Mouse (Mus musculus) forebrain, embryonic 14.5 days (tissue): ENCODE measurements around the gene Neil3. TPM values are rescaled to one million over a fixed set of nuclear protein-coding genes. Genes with fewer than 3 reads are reported as not detected.
A peak's percentile ranks its signal among the peaks of the same experiment; 100 is the strongest.

ENCODE experiments used
- ATAC-seq: fragments of 200-750 bp; cut with Nextera tagmentation; 2 replicates; pipeline ENCODE4 v1.8.0; 2017; ENCODE audit warnings: mild to moderate bottlenecking, moderate library complexity
- DNase-seq: peaks from one replicate; pipeline ENCODE4 v3.0.0-alpha.2; 2015; ENCODE audit warnings: low spot score
- H3K27ac ChIP-seq: fragments of 300-500 bp; sonication (generic); 2 replicates; pipeline ENCODE4 v1.5.1; 2014; ENCODE audit warnings: low read depth, mild to moderate bottlenecking, control low read depth, low read length, moderate library complexity
- H3K27me3 ChIP-seq: fragments of 300-500 bp; sonication (generic); replicated peaks from 2 replicates; pipeline ENCODE4 v1.6.1; 2014; ENCODE audit warnings: low read length, control low read depth, mixed read lengths; ENCODE audit not compliant: control insufficient read depth, insufficient read depth
- H3K36me3 ChIP-seq: fragments of 300-500 bp; sonication (generic); 2 replicates; pipeline ENCODE4 v1.6.1; 2014; ENCODE audit warnings: low read length, control low read depth; ENCODE audit not compliant: control insufficient read depth, insufficient read depth
- H3K4me1 ChIP-seq: fragments of 300-500 bp; sonication (generic); 2 replicates; pipeline ENCODE4 v1.6.1; 2014; ENCODE audit warnings: antibody characterized with exemption, low read length, control low read depth; ENCODE audit not compliant: control insufficient read depth, insufficient read depth
- H3K4me2 ChIP-seq: fragments of 300-500 bp; sonication (generic); 2 replicates; pipeline ENCODE4 v1.6.1; 2014; ENCODE audit warnings: mild to moderate bottlenecking, control low read depth, low read length
- H3K4me3 ChIP-seq: fragments of 300-500 bp; sonication (generic); 2 replicates; pipeline ENCODE4 v1.5.1; 2014; ENCODE audit warnings: low read depth, low read length, control low read depth
- H3K9ac ChIP-seq: fragments of 300-500 bp; sonication (generic); 2 replicates; pipeline ENCODE4 v1.6.1; 2014; ENCODE audit warnings: mild to moderate bottlenecking, low read length, control low read depth, moderate library complexity
- H3K9me3 ChIP-seq: fragments of 300-500 bp; sonication (generic); replicated peaks from 2 replicates; pipeline ENCODE4 v1.6.1; 2016; ENCODE audit warnings: low read length, control low read depth, mixed read lengths; ENCODE audit not compliant: control insufficient read depth
- WGBS: fragments of 180-500 bp; shearing (Covaris S2); extraction: QIAGEN DNeasy Blood & Tissue Kit; methylation state at CpG from one replicate; pipeline ENCODE4 v1.1.7; 2014; 5-methylcytosine and 5-hydroxymethylcytosine counted together
- polyA plus RNA-seq: library from polyadenylated mRNA; unstranded; fragments of >200 nt; fragmentation: Nextera tagmentation; extraction: Ambion mirVana; gene quantifications from 2 replicates; pipeline ENCODE4 v1.2.1, GENCODE M21; 2014

The Neil3 gene
- polyA plus RNA-seq, 1 experiment from 2014 or later = 12.8 TPM

DNA sequence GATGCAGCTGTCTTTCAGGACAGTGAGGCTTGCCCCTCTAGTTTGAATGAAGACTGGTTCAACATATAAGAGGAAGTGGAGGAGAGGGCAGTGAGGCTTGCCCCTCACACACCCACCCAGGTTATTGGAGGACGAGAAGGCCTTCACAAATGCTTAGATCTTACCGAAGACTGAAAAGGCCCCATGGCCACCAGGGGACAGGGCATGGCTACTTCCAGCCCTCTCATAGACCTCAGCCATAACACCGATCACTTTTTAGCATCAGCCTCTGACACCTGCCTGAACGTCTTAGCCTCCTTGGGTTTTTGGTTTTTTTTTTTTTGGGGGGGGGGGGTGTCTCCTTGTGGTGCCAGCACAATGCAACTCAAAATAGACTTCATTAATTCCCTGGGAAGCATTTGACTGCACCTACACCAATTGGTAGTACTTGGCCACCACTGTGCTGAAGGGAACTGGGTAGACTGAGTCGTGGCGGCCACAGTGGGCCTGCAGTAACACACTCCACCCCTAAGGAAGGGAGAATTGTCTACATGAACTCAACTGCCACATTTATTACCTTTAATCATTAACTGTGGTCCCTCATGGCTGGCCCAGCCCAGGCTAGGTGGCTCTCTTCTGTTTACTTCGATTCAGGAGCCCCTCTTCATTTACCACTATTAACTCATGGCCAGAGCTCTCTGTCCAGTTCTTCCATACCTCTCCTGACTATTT, 25.1 kb downstream of the Neil3 start:
- no peaks in the 10 kb centered on the region for H3K36me3 ChIP-seq
- no peaks in the 10 kb centered on the region for H3K27me3 ChIP-seq
- DNase-seq (no peak), ATAC-seq (no peak)
- H3K9ac ChIP-seq = no peak overlapping the region
- 96% methylated on average over 7 of the region's 7 CpGs for WGBS
- no peak overlapping the region for H3K27ac ChIP-seq
- no peaks in the 10 kb centered on the region for H3K4me1 ChIP-seq
- H3K4me2 ChIP-seq = no peak overlapping the region
- no peak overlapping the region for H3K4me3 ChIP-seq
- H3K9me3 ChIP-seq = no peaks in the 10 kb centered on the region

DNA sequence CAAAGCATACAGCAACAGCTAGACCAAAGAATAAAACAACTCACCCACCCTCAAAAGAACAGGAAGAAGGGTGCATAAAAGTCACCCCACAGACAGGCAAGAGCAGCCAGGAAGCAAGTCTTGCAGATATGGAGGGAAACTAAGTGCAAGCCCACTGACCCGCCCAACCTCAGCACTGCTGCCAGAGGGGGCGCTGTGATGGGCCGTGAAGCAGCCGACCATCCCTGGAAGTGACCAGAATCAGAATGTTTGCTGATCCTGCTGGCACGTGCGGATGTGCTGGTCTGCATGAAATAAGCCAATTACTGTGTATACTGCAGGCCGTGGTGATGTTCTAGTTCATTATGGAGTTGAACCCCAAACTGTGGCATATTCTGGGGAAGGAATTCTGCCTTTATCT, 26.6 kb downstream of the Neil3 start:
- Histone ChIP-seq H3K27ac (no peak overlapping the region), H3K4me1 (no peaks in the 10 kb centered on the region), H3K27me3 (no peaks in the 10 kb centered on the region), H3K9ac (no peak overlapping the region), H3K36me3 (no peaks in the 10 kb centered on the region), H3K4me3 (no peak overlapping the region), H3K9me3 (no peaks in the 10 kb centered on the region), H3K4me2 (no peak overlapping the region)
- ATAC-seq (no peak), DNase-seq (no peak)
- whole genome bisulfite sequencing = 71% methylated on average over 7 of the region's 7 CpGs

DNA sequence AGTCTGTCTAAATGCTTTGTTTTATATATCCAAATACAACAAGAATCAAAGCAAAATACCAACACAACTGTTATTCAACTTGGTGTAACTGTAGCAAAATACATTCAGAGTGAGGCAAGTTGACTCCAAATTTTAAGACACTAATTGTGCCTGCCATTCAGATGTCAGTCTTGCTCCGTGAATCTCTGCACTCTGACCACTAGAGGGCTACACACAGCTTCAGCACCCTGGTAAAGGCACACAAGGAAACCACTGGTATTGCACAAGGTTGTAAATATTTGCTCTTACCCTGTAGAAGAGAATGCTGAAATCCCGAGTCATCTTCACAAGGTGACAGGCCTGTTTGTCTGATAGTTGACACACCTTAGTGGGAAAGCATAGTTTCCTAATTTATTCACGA, 31.8 kb downstream of the Neil3 start:
- Histone ChIP-seq H3K9ac (no peak overlapping the region), H3K9me3 (no peaks in the 10 kb centered on the region), H3K36me3 (no peaks in the 10 kb centered on the region), H3K4me1 (no peaks in the 10 kb centered on the region), H3K27ac (no peak overlapping the region), H3K4me3 (no peak overlapping the region), H3K4me2 (no peak overlapping the region), H3K27me3 (no peaks in the 10 kb centered on the region)
- peak; percentile 68 for DNase-seq
- 40% methylated on average over 3 of the region's 3 CpGs for WGBS
- peak; percentile 88 for ATAC-seq

DNA sequence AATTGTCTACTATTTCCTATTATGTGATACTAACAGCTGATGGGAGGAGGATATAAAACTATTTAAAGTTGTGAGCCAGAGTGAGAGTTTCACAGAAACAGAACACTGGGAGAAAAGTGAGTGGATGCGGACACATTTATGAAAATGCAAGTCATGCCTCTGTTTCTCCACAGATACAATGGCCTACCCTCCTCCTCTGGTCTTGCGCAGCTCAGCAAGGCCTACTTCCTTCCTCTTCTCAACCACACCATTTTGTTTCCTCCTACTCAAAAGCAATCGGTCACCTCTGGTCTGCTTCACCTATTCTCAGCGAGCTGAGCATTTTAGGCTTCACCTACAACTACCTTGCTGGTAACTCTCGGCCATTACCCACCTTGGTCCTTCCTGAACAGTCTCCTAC, 34.0 kb downstream of the Neil3 start:
- Histone ChIP-seq H3K9me3 (no peaks in the 10 kb centered on the region), H3K9ac (no peak overlapping the region), H3K4me2 (no peak overlapping the region), H3K4me1 (0 out of 2 replicates have a peak, but pooled peaks cover 2% of the 10 kb centered on the region), H3K4me3 (no peak overlapping the region), H3K27ac (no peak overlapping the region), H3K36me3 (no peaks in the 10 kb centered on the region), H3K27me3 (no peaks in the 10 kb centered on the region)
- WGBS = 95% methylated on average over 5 of the region's 5 CpGs
- DNase-seq (no peak), ATAC-seq (no peak)

DNA sequence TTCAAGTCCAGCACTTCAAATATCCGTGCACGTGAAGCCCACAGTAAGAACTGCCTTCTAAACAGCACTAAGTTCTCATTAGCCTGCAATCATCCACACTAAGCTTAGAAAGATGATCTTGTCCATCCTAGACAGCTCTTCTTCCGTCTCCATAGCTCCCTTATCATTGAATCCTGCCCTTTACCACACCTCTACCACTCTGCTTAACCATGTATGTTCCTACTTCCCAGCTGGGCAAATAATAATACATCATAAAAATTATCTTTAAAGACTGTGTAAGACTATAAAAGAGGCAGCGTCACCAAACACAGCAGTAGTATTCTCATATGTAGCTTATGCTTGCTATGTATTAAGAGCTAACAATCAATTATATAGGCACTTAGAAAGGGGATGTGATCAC, 35.2 kb downstream of the Neil3 start:
- H3K9ac ChIP-seq = no peak overlapping the region
- H3K4me3 ChIP-seq = no peak overlapping the region
- no peaks in the 10 kb centered on the region for H3K9me3 ChIP-seq
- DNase-seq (no peak), ATAC-seq (no peak)
- 95% methylated on average over 4 of the region's 4 CpGs for WGBS
- no peak overlapping the region for H3K4me2 ChIP-seq
- peaks cover 4% of the 10 kb centered on the region; the same call in 1 of the 2 replicates for H3K36me3 ChIP-seq
- 0 out of 2 replicates have a peak, but pooled peaks cover 3% of the 10 kb centered on the region for H3K4me1 ChIP-seq
- no peaks in the 10 kb centered on the region for H3K27me3 ChIP-seq
- no peak overlapping the region for H3K27ac ChIP-seq

DNA sequence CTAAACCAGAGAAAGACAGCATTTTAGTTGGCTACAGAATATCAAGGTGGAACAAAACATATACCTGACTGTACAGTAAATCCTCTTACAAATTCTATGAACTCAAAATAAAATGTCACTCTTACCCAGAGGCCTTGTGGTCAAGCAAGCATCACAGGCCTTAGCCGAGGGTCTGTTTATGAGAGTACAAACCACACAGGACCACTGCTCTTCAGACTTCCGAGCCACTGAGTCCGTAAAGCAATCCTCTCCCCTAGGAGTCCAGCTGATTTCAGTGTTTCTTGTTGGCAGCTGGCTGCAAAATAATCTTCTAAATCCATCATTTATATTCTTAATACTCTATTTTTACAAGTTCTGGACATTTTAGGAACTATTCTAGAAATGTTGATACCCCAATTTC, 38.0 kb downstream of the Neil3 start:
- Histone ChIP-seq H3K9ac (no peak overlapping the region), H3K9me3 (no peaks in the 10 kb centered on the region), H3K27ac (peak overlapping the region; percentile 46; the same call in 1 of the 2 replicates), H3K4me3 (no peak overlapping the region), H3K4me2 (no peak overlapping the region), H3K4me1 (0 out of 2 replicates have a peak, but pooled peaks cover 3% of the 10 kb centered on the region), H3K36me3 (peaks cover 4% of the 10 kb centered on the region; the same call in 1 of the 2 replicates), H3K27me3 (no peaks in the 10 kb centered on the region)
- ATAC-seq (peak; percentile 54; the same call in 1 of the 2 replicates), DNase-seq (peak; percentile 5)
- 74% methylated on average over 3 of the region's 3 CpGs for WGBS

DNA sequence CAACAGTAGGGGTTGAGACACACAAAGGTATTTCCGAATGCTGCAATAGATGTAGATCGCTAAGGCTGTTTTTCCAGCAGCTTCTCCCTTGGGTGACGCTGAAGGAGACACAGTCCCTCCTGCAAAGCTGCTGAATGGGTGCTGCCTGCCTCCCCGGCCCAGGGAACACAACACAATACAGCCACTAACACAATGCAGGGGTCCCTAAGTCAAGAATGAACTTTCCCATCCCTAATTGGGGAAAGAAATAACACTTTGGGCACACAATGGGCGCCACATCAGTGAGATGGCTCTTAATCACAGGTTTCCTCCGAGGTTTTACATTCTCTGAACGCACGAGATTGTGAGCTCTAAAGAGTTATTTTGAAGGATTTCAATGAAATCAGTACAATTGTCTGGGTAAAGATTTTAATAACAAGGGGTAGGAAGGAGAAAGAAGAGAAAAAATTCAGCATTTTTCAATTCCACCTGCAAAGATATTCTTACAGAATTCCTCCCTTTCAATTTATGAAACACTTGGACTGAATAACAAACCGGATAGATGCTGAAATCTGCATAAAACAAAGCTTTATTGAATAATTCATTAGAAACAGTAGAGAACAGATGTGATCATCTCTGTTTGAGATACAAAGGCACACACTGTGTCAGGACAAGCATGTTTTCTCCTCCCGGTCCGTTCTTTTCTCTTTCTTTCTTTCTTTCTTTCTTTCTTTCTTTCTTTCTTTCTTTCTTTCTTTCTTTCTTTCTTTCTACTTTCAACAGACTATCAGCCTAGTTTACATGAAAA, 38.6 kb downstream of the Neil3 start:
- Histone ChIP-seq H3K9ac (no peak overlapping the region), H3K36me3 (peaks cover 4% of the 10 kb centered on the region; the same call in 1 of the 2 replicates), H3K27ac (peak overlapping the region; percentile 66; the same call in 1 of the 2 replicates), H3K9me3 (no peaks in the 10 kb centered on the region), H3K4me3 (no peak overlapping the region), H3K4me2 (no peak overlapping the region), H3K4me1 (0 out of 2 replicates have a peak, but pooled peaks cover 3% of the 10 kb centered on the region), H3K27me3 (no peaks in the 10 kb centered on the region)
- 43% methylated on average over 11 of the region's 11 CpGs for WGBS
- peak; percentile 89 for ATAC-seq
- peak; percentile 70 for DNase-seq

DNA sequence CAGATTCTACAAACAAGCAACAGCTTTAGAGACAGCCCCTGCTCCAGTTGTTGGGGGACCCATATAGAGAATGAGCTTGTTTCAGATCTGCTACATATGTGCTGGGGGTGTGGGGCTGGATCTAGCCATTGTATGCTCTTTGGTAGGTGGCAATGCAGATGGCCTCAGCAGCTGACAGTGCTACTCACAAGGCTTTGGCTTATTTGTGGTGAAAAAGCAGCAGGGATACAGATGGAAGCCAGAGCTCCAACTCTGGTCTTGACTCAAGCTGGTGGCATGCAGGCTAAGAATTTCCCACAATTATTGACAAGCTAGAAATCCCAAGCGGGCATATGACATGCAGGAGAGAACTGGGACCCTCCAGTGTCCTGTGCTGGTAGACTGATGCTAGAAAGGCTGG, 40.8 kb downstream of the Neil3 start:
- Histone ChIP-seq H3K4me3 (no peak overlapping the region), H3K4me2 (no peak overlapping the region), H3K4me1 (0 out of 2 replicates have a peak, but pooled peaks cover 3% of the 10 kb centered on the region), H3K36me3 (peaks cover 4% of the 10 kb centered on the region; the same call in 1 of the 2 replicates), H3K9me3 (no peaks in the 10 kb centered on the region), H3K27me3 (no peaks in the 10 kb centered on the region), H3K9ac (no peak overlapping the region), H3K27ac (no peak overlapping the region)
- no peak for ATAC-seq
- WGBS = 97% methylated on average over 1 of the region's 1 CpGs
- DNase-seq = no peak

DNA sequence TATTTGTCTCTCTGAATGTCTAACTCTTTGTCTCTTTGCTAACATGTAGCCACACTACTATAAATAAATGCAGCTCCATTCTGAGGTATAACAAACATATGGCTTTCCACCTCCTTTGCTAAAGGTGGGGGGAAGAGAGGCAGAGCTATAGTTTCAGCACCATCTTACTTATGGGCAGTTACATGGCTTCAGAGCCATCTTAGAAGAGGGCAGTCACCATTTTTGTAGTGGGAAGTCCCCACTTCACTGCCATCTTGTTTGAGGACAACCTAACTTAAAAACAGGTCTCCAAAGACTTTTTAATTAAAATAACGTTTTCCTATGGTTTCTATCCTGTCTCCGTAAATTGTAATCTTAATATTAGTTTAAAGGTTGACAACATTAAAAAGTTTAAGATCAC, 47.1 kb downstream of the Neil3 start:
- DNase-seq (no peak), ATAC-seq (no peak)
- Histone ChIP-seq H3K27me3 (no peaks in the 10 kb centered on the region), H3K27ac (no peak overlapping the region), H3K4me2 (no peak overlapping the region), H3K36me3 (no peaks in the 10 kb centered on the region), H3K4me1 (no peaks in the 10 kb centered on the region), H3K9me3 (no peaks in the 10 kb centered on the region), H3K9ac (no peak overlapping the region), H3K4me3 (no peak overlapping the region)
- WGBS = 88% methylated on average over 2 of the region's 2 CpGs
